15 mouse cellular contexts compared by ENCODE assay signal in genomic region chr4:142185533-142185900, GRCm38 (mm10). TPM values are rescaled to one million over a fixed set of nuclear protein-coding genes. Genes with fewer than 3 reads are reported as not detected.
A peak's percentile ranks its signal among the peaks of the same experiment; 100 is the strongest.
DNase-seq lines count a peak whose midpoint lies in the region; ATAC-seq and TF ChIP-seq lines count a peak whose summit lies in the region.
"Had no signal": no experiment of that assay in that cellular context is flagged by ENCODE, and none has a peak within 500 bp of the region (broad histone marks: within the 10 kb centered on the region; RNA-seq: fewer than 3 reads in every experiment).

No protein-coding gene starts in this region.

- H3K27me3 ChIP-seq in E14TG2a.4 (ENCODE audit: insufficient read depth, low read length) = no peaks in the 10 kb centered on the region
- H3K27me3 ChIP-seq in intestine, embryonic 15.5 days (replicated peaks) = no peaks in the 10 kb centered on the region
- H3K27me3 ChIP-seq in limb, embryonic 10.5 days (ENCODE audit: low read depth, poor library complexity, severe bottlenecking) = no peaks in the 10 kb centered on the region
- H3K27me3 ChIP-seq: forebrain, embryonic 15.5 days had no signal

- WGBS in intestine, embryonic 15.5 days = 85% methylated on average over 9 of the region's 9 CpGs
- WGBS in limb, embryonic 10.5 days = 95% methylated on average over 9 of the region's 9 CpGs

- peak overlapping the region; percentile 71 for H3K27ac ChIP-seq in intestine, embryonic 15.5 days
- peak overlapping the region; percentile 56 for H3K27ac ChIP-seq in limb, embryonic 10.5 days
- H3K27ac ChIP-seq: forebrain, embryonic 15.5 days; midbrain, embryonic 10.5 days had no signal

- ATAC-seq in intestine, embryonic 15.5 days = no peak; the same call in none of the 2 replicates
- ATAC-seq: CD4-positive, CD25-positive, alpha-beta regulatory T cell, adult 4 months; forebrain, embryonic 15.5 days had no signal

- H3K9me3 ChIP-seq in E14TG2a.4 (ENCODE audit: low read length) = no peaks in the 10 kb centered on the region
- H3K9me3 ChIP-seq in intestine, embryonic 15.5 days = no peaks in the 10 kb centered on the region
- H3K9me3 ChIP-seq in limb, embryonic 10.5 days (replicated peaks) = no peaks in the 10 kb centered on the region
- H3K9me3 ChIP-seq: forebrain, embryonic 15.5 days; midbrain, embryonic 10.5 days had no signal

- H3K4me2 ChIP-seq in intestine, embryonic 15.5 days (replicated peaks) = no peak overlapping the region
- H3K4me2 ChIP-seq: forebrain, embryonic 15.5 days had no signal

- H3K4me1 ChIP-seq in E14TG2a.4 (replicated peaks; ENCODE audit: low read depth, low read length) = peaks cover 62% of the 10 kb centered on the region
- peaks cover 26% of the 10 kb centered on the region for H3K4me1 ChIP-seq in intestine, embryonic 15.5 days (replicated peaks)
- H3K4me1 ChIP-seq in limb, embryonic 10.5 days = peaks cover 24% of the 10 kb centered on the region

- H3K4me3 ChIP-seq in E14TG2a.4 (replicated peaks; ENCODE audit: low read length) = peak overlapping the region; percentile 20; the same call in 1 of the 2 replicates
- H3K4me3 ChIP-seq in intestine, embryonic 15.5 days (replicated peaks) = no peak overlapping the region
- H3K4me3 ChIP-seq in limb, embryonic 10.5 days = no peak overlapping the region
- H3K4me3 ChIP-seq: forebrain, embryonic 15.5 days; midbrain, embryonic 10.5 days had no signal

- H3K36me3 ChIP-seq in E14TG2a.4 (ENCODE audit: insufficient read depth, low read length) = peaks cover 65% of the 10 kb centered on the region
- no peaks in the 10 kb centered on the region for H3K36me3 ChIP-seq in intestine, embryonic 15.5 days
- peaks cover 10% of the 10 kb centered on the region; the same call in 1 of the 2 replicates for H3K36me3 ChIP-seq in limb, embryonic 10.5 days
- H3K36me3 ChIP-seq: forebrain, embryonic 15.5 days; midbrain, embryonic 10.5 days had no signal

- TF ChIP-seq CTCF in E14TG2a.4 (conservative IDR thresholded peaks at IDR 0.05; ENCODE audit: low read length) = no peak

- H3K9ac ChIP-seq in intestine, embryonic 15.5 days = no peak overlapping the region
- H3K9ac ChIP-seq: forebrain, embryonic 15.5 days had no signal

- DNase-seq in kidney, adult 18-20 months = peak; percentile 60
- DNase-seq in kidney, postnatal 14 days = no peak
- no peak for DNase-seq in limb, embryonic 10.5 days (ENCODE audit: low spot score)
- DNase-seq in cerebellum, postnatal 10 days = no peak
- DNase-seq in urinary bladder, postnatal 4 days (ENCODE audit: low spot score in 2 of 2) = no peak
- DNase-seq in spleen, adult 18-20 months = no peak
- DNase-seq: embryo, embryonic 11 days; gastrocnemius, postnatal 36 days; heart, postnatal 10 days; right cerebral cortex, adult 18-20 months had no signal

RNA-seq across cellular contexts. Expression of gene Kazn, which starts 53.7 kb away (rescaled TPM):
- 13.6 and 14.0 TPM in 2 replicates for polyA plus RNA-seq in intestine, embryonic 15.5 days (2015; fragmentation: Nextera tagmentation; extraction: Ambion mirVana)
- polyA plus RNA-seq in limb, embryonic 10.5 days (2016; fragmentation: Nextera tagmentation; extraction: Ambion mirVana) = 8.8 and 9.3 TPM in 2 replicates
- polyA plus RNA-seq: CD4-positive, CD25-positive, alpha-beta regulatory T cell, adult 4 months had no signal
